Comparison of ENCODE assay signal across 8 mouse cellular contexts in genomic region chr4:133011821-133012775, GRCm38 (mm10). TPM values are rescaled to one million over a fixed set of nuclear protein-coding genes. Genes with fewer than 3 reads are reported as not detected.
A peak's percentile ranks its signal among the peaks of the same experiment; 100 is the strongest.
DNase-seq lines count a peak whose midpoint lies in the region; ATAC-seq lines count a peak whose summit lies in the region.

No protein-coding gene starts in this region.

- intact Hi-C loops in heart, postnatal 10 days (cut with DNase I): loop anchor here (1.0 to 5.0 kb wide), 5 partner anchors 27 to 189 kb away; partner anchors contain the start of gene Wasf2

- H3K9ac ChIP-seq in midbrain, embryonic 14.5 days (replicated peaks; ENCODE audit: low read length): peak overlapping the region; percentile 98

- peaks cover 52% of the 10 kb centered on the region for H3K27me3 ChIP-seq in erythroblast, embryonic 14.5 days (ENCODE audit: control insufficient read depth)
- H3K27me3 ChIP-seq in limb, embryonic 10.5 days (ENCODE audit: low read depth, poor library complexity, severe bottlenecking): no peaks in the 10 kb centered on the region
- peaks cover 14% of the 10 kb centered on the region for H3K27me3 ChIP-seq in midbrain, embryonic 14.5 days (ENCODE audit: control insufficient read depth, insufficient read depth, low read length)

- 0 out of 2 replicates have a peak, but pooled peaks have one; percentile 1 for ATAC-seq in frontal cortex, adult (ENCODE audit: low TSS enrichment)
- peak; percentile 5 for ATAC-seq in activated CD4-positive, CD25-positive, alpha-beta regulatory T cell, adult 4 months
- ATAC-seq in midbrain, embryonic 14.5 days (ENCODE audit: low FRiP score, low TSS enrichment): peak; percentile 7; the same call in 1 of the 2 replicates

- WGBS in limb, embryonic 10.5 days: under 1% methylated on average over 69 of the region's 84 CpGs
- 1% methylated on average over 61 of the region's 84 CpGs for WGBS in midbrain, embryonic 14.5 days

- DNase-seq in frontal cortex, postnatal 25 days (ENCODE audit: low spot score in 2 of 2): no peak
- peak; percentile 67 to 75 for DNase-seq in heart, postnatal 10 days
- DNase-seq in limb, embryonic 10.5 days (ENCODE audit: low spot score): peak; percentile 84
- DNase-seq in midbrain, embryonic 14.5 days: peak; percentile 76
- DNase-seq in thymus, adult 18-20 months: peak; percentile 55 to 57

- no peaks in the 10 kb centered on the region for H3K9me3 ChIP-seq in erythroblast, embryonic 14.5 days (ENCODE audit: control insufficient read depth, low read length)
- no peaks in the 10 kb centered on the region for H3K9me3 ChIP-seq in limb, embryonic 10.5 days (replicated peaks)
- H3K9me3 ChIP-seq in midbrain, embryonic 14.5 days (ENCODE audit: control insufficient read depth, low read length): no peaks in the 10 kb centered on the region

- no peaks in the 10 kb centered on the region for H3K36me3 ChIP-seq in erythroblast, embryonic 14.5 days (ENCODE audit: control insufficient read depth)
- H3K36me3 ChIP-seq in limb, embryonic 10.5 days: peaks cover 4% of the 10 kb centered on the region; the same call in 1 of the 2 replicates
- H3K36me3 ChIP-seq in midbrain, embryonic 14.5 days (ENCODE audit: control insufficient read depth, insufficient read depth, low read length): no peaks in the 10 kb centered on the region

- H3K27ac ChIP-seq in limb, embryonic 10.5 days: peak overlapping the region; percentile 100
- peak overlapping the region; percentile 96 for H3K27ac ChIP-seq in midbrain, embryonic 14.5 days (replicated peaks; ENCODE audit: low read depth, low read length)

- H3K4me2 ChIP-seq in midbrain, embryonic 14.5 days (ENCODE audit: low read length): peak overlapping the region; percentile 98

- H3K4me3 ChIP-seq in erythroblast, embryonic 14.5 days (replicated peaks): peak overlapping the region; percentile 77
- H3K4me3 ChIP-seq in limb, embryonic 10.5 days: peak overlapping the region; percentile 98
- H3K4me3 ChIP-seq in midbrain, embryonic 14.5 days (replicated peaks; ENCODE audit: low read depth, low read length): peak overlapping the region; percentile 95

- H3K4me1 ChIP-seq in erythroblast, embryonic 14.5 days (ENCODE audit: control insufficient read depth): peaks cover 50% of the 10 kb centered on the region
- H3K4me1 ChIP-seq in limb, embryonic 10.5 days: peaks cover 92% of the 10 kb centered on the region
- peaks cover 42% of the 10 kb centered on the region for H3K4me1 ChIP-seq in midbrain, embryonic 14.5 days (ENCODE audit: control insufficient read depth, insufficient read depth, low read length)

RNA-seq across cellular contexts. Expression of gene Ahdc1, which starts 1.0 kb away (rescaled TPM):
- 1 to 10 TPM; 2.1 TPM for polyA plus RNA-seq in activated CD4-positive, CD25-positive, alpha-beta regulatory T cell, adult 4 months (2017; shearing (Covaris generic))
- polyA plus RNA-seq in erythroblast, embryonic 14.5 days (2012): 0.08 TPM in 2 replicates
- 10 to 100 TPM; 54.0 to 63.0 TPM for total RNA-seq in heart, postnatal 10 days (2021)
- polyA plus RNA-seq in limb, embryonic 10.5 days (2016; fragmentation: Nextera tagmentation; extraction: Ambion mirVana): 13.0 and 13.8 TPM in 2 replicates
- 13.0 and 15.3 TPM in 2 replicates for polyA plus RNA-seq in midbrain, embryonic 14.5 days (2014; fragmentation: Nextera tagmentation; extraction: Ambion mirVana)

RNA-seq across cellular contexts. Expression of gene Fgr, which starts 38.2 kb away (rescaled TPM):
- polyA plus RNA-seq in activated CD4-positive, CD25-positive, alpha-beta regulatory T cell, adult 4 months (2017; shearing (Covaris generic)): 1 to 10 TPM; 4.2 TPM
- polyA plus RNA-seq in erythroblast, embryonic 14.5 days (2012): 0.01 TPM in 1 of 2 replicates, not detected in the other
- under 1 TPM; 0.19 to 0.40 TPM for total RNA-seq in heart, postnatal 10 days (2021)
- 0.19 and 0.33 TPM in 2 replicates for polyA plus RNA-seq in limb, embryonic 10.5 days (2016; fragmentation: Nextera tagmentation; extraction: Ambion mirVana)
- polyA plus RNA-seq in midbrain, embryonic 14.5 days (2014; fragmentation: Nextera tagmentation; extraction: Ambion mirVana): 0.08 TPM in 1 of 2 replicates, not detected in the other

Comparison
In these comparisons a context has a peak if more than half of its experiments do, and no peak if none do; other contexts are left out.
1. DNase-seq: peak in heart, postnatal 10 days (2 of 2), limb, embryonic 10.5 days (single experiment), midbrain, embryonic 14.5 days (single experiment) and thymus, adult 18-20 months (2 of 2); none in frontal cortex, postnatal 25 days (0 of 2).
2. Peak in every context shown above with its lines, with median percentiles within 50 percentile points of each other: ATAC-seq and H3K4me3 ChIP-seq.